Mouse (Mus musculus): ENCODE data around the gene Pax2. TPM values are rescaled to one million over a fixed set of nuclear protein-coding genes. Genes with fewer than 3 reads are reported as not detected.

The Pax2 gene
- polyA plus RNA-seq, 1 experiment from 2014 or later, result not detected

DNA sequence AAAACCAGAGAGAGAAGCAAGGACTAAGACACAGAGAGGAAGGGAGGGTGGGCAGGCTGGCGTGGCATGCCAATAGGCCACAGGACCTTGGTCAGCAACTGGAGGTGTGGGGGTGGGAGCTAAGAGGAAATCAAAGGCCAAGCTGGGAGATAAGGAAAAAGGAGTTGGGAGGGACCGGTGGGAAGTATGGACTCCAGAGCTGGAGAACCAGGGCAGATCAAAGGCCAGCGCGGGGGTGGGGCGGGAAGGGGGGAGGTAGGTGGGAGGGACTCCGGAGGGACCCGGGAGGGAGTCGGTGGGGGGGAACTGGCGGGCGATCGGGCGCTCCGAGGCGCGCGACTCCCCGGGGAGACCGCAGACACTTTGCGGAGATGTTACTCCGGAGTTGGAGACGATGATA, 21.7 kb upstream of the Pax2 start:
- no peak overlapping the region for H3K9ac ChIP-seq (ENCODE audit: low read length)
- H3K4me1 ChIP-seq (ENCODE audit: control insufficient read depth, insufficient read depth, low read length), result no peaks in the 10 kb centered on the region
- H3K4me3 ChIP-seq (replicated peaks; ENCODE audit: low read length), result no peak overlapping the region
- no peaks in the 10 kb centered on the region for H3K9me3 ChIP-seq (replicated peaks; ENCODE audit: control insufficient read depth, low read length)
- ATAC-seq (ENCODE audit: insufficient read depth, low FRiP score), result no peak
- 2% methylated on average over 21 of the region's 21 CpGs for WGBS
- no peak overlapping the region for H3K27ac ChIP-seq (ENCODE audit: low read length)
- no peaks in the 10 kb centered on the region for H3K36me3 ChIP-seq (ENCODE audit: control insufficient read depth, insufficient read depth, low read length)
- H3K27me3 ChIP-seq (ENCODE audit: control insufficient read depth, insufficient read depth, low read length), result peaks cover 92% of the 10 kb centered on the region
- no peak overlapping the region for H3K4me2 ChIP-seq (ENCODE audit: low read depth, low read length)

GRCm38 (mm10) chr19:44734682-44735081, 21.2 kb upstream of the Pax2 start:
- Histone ChIP-seq H3K27ac (ENCODE audit: low read length) (no peak overlapping the region), H3K4me1 (ENCODE audit: control insufficient read depth, insufficient read depth, low read length) (no peaks in the 10 kb centered on the region), H3K4me3 (replicated peaks; ENCODE audit: low read length) (no peak overlapping the region), H3K36me3 (ENCODE audit: control insufficient read depth, insufficient read depth, low read length) (no peaks in the 10 kb centered on the region), H3K4me2 (ENCODE audit: low read depth, low read length) (0 out of 2 replicates have a peak overlapping the region, but pooled peaks have one; percentile 12), H3K9ac (ENCODE audit: low read length) (no peak overlapping the region), H3K9me3 (replicated peaks; ENCODE audit: control insufficient read depth, low read length) (no peaks in the 10 kb centered on the region; the same call in 1 of the 2 replicates), H3K27me3 (ENCODE audit: control insufficient read depth, insufficient read depth, low read length) (peaks cover 94% of the 10 kb centered on the region)
- no peak for ATAC-seq (ENCODE audit: insufficient read depth, low FRiP score)
- under 1% methylated on average over 32 of the region's 33 CpGs for WGBS

GRCm38 (mm10) chr19:44740300-44740699, 15.5 kb upstream of the Pax2 start:
- ATAC-seq (ENCODE audit: insufficient read depth, low FRiP score), result no peak
- Histone ChIP-seq H3K9me3 (replicated peaks; ENCODE audit: control insufficient read depth, low read length) (no peaks in the 10 kb centered on the region; the same call in 1 of the 2 replicates), H3K27me3 (ENCODE audit: control insufficient read depth, insufficient read depth, low read length) (peaks cover 87% of the 10 kb centered on the region), H3K4me3 (replicated peaks; ENCODE audit: low read length) (no peak overlapping the region), H3K4me2 (ENCODE audit: low read depth, low read length) (no peak overlapping the region), H3K36me3 (ENCODE audit: control insufficient read depth, insufficient read depth, low read length) (no peaks in the 10 kb centered on the region), H3K9ac (ENCODE audit: low read length) (no peak overlapping the region), H3K4me1 (ENCODE audit: control insufficient read depth, insufficient read depth, low read length) (peaks cover 11% of the 10 kb centered on the region), H3K27ac (ENCODE audit: low read length) (no peak overlapping the region)
- WGBS, result 3% methylated on average over 16 of the region's 16 CpGs

GRCm38 (mm10) chr19:44741091-44741763, 14.6 kb upstream of the Pax2 start:
- no peak for ATAC-seq (ENCODE audit: insufficient read depth, low FRiP score)
- Histone ChIP-seq H3K4me1 (ENCODE audit: control insufficient read depth, insufficient read depth, low read length) (peaks cover 11% of the 10 kb centered on the region), H3K4me2 (ENCODE audit: low read depth, low read length) (peak overlapping the region; percentile 48), H3K27me3 (ENCODE audit: control insufficient read depth, insufficient read depth, low read length) (peaks cover 89% of the 10 kb centered on the region), H3K27ac (ENCODE audit: low read length) (no peak overlapping the region), H3K9ac (ENCODE audit: low read length) (no peak overlapping the region), H3K9me3 (replicated peaks; ENCODE audit: control insufficient read depth, low read length) (no peaks in the 10 kb centered on the region; the same call in 1 of the 2 replicates), H3K36me3 (ENCODE audit: control insufficient read depth, insufficient read depth, low read length) (no peaks in the 10 kb centered on the region), H3K4me3 (replicated peaks; ENCODE audit: low read length) (peak overlapping the region; percentile 25)
- WGBS, result under 1% methylated on average over 48 of the region's 48 CpGs

DNA sequence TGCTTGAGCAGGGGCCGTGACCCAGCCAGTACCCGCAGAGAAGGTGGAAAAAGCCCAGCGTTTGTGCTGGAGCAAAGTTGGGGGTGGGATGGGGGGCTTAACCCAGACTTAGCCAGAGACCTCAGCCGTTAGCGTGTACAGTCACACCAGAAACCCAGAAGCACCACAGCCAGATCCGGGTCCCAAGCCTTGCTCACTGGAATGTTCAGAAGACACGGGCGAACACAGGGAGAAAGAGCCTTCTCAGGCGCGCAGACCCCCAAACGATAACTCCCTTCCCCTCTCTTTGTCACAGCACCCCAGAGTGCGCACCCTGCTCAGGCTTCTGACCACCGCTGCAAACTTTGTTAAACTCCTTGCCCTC, 14.1 kb upstream of the Pax2 start:
- ATAC-seq (ENCODE audit: insufficient read depth, low FRiP score), result no peak; the same call in 1 of the 2 replicates
- no peaks in the 10 kb centered on the region for H3K36me3 ChIP-seq (ENCODE audit: control insufficient read depth, insufficient read depth, low read length)
- H3K4me2 ChIP-seq (ENCODE audit: low read depth, low read length), result peak overlapping the region; percentile 48
- H3K9ac ChIP-seq (ENCODE audit: low read length), result no peak overlapping the region
- peaks cover 89% of the 10 kb centered on the region for H3K27me3 ChIP-seq (ENCODE audit: control insufficient read depth, insufficient read depth, low read length)
- H3K4me3 ChIP-seq (replicated peaks; ENCODE audit: low read length), result peak overlapping the region; percentile 25
- H3K27ac ChIP-seq (ENCODE audit: low read length), result no peak overlapping the region
- WGBS, result under 1% methylated on average over 13 of the region's 13 CpGs
- peaks cover 11% of the 10 kb centered on the region for H3K4me1 ChIP-seq (ENCODE audit: control insufficient read depth, insufficient read depth, low read length)
- H3K9me3 ChIP-seq (replicated peaks; ENCODE audit: control insufficient read depth, low read length), result no peaks in the 10 kb centered on the region; the same call in 1 of the 2 replicates

- Histone ChIP-seq H3K9ac (ENCODE audit: low read length) (no peak overlapping the region), H3K27me3 (ENCODE audit: control insufficient read depth, insufficient read depth, low read length) (peaks cover 88% of the 10 kb centered on the region), H3K4me1 (ENCODE audit: control insufficient read depth, insufficient read depth, low read length) (peaks cover 11% of the 10 kb centered on the region), H3K9me3 (replicated peaks; ENCODE audit: control insufficient read depth, low read length) (no peaks in the 10 kb centered on the region; the same call in 1 of the 2 replicates), H3K36me3 (ENCODE audit: control insufficient read depth, insufficient read depth, low read length) (no peaks in the 10 kb centered on the region), H3K4me2 (ENCODE audit: low read depth, low read length) (peak overlapping the region; percentile 48; the same call in 1 of the 2 replicates), H3K27ac (ENCODE audit: low read length) (no peak overlapping the region), H3K4me3 (replicated peaks; ENCODE audit: low read length) (no peak overlapping the region)
- no peak for ATAC-seq (ENCODE audit: insufficient read depth, low FRiP score)
- WGBS, result 3% methylated on average over 22 of the region's 22 CpGs
Observed at GRCm38 (mm10) chr19:44742131-44743020, 13.5 kb upstream of the Pax2 start.

DNA sequence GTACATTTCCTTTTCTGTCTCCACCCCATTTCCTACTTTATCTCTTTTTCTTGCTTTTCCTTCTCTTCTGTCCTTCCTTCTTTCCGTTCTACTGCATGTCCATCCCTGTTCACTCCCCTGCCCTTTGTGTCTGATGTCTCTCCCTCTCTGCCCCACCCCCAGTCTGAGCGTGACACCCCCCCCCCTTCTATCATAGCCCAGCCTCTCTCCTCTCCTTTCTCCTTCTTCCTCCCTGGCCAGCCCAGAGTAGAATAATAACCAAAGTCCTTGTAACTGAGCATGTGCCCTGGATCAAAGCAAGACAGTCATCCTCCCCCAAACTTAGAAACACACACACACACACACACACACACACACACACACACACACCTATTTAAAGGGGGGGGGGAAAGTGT, 12.8 kb upstream of the Pax2 start:
- H3K27ac ChIP-seq (ENCODE audit: low read length), result no peak overlapping the region
- H3K9ac ChIP-seq (ENCODE audit: low read length), result no peak overlapping the region
- H3K27me3 ChIP-seq (ENCODE audit: control insufficient read depth, insufficient read depth, low read length), result peaks cover 89% of the 10 kb centered on the region
- 0% methylated on average over 2 of the region's 2 CpGs for WGBS
- H3K9me3 ChIP-seq (replicated peaks; ENCODE audit: control insufficient read depth, low read length), result no peaks in the 10 kb centered on the region; the same call in 1 of the 2 replicates
- H3K4me2 ChIP-seq (ENCODE audit: low read depth, low read length), result no peak overlapping the region
- H3K4me3 ChIP-seq (replicated peaks; ENCODE audit: low read length), result no peak overlapping the region
- no peak for ATAC-seq (ENCODE audit: insufficient read depth, low FRiP score)
- peaks cover 11% of the 10 kb centered on the region for H3K4me1 ChIP-seq (ENCODE audit: control insufficient read depth, insufficient read depth, low read length)
- H3K36me3 ChIP-seq (ENCODE audit: control insufficient read depth, insufficient read depth, low read length), result no peaks in the 10 kb centered on the region

GRCm38 (mm10) chr19:44743961-44744520, 11.8 kb upstream of the Pax2 start:
- no peak overlapping the region for H3K27ac ChIP-seq (ENCODE audit: low read length)
- no peaks in the 10 kb centered on the region for H3K36me3 ChIP-seq (ENCODE audit: control insufficient read depth, insufficient read depth, low read length)
- H3K27me3 ChIP-seq (ENCODE audit: control insufficient read depth, insufficient read depth, low read length), result peaks cover 89% of the 10 kb centered on the region
- H3K4me3 ChIP-seq (replicated peaks; ENCODE audit: low read length), result no peak overlapping the region
- ATAC-seq (ENCODE audit: insufficient read depth, low FRiP score), result no peak
- peaks cover 11% of the 10 kb centered on the region for H3K4me1 ChIP-seq (ENCODE audit: control insufficient read depth, insufficient read depth, low read length)
- WGBS, result 3% methylated on average over 2 of the region's 2 CpGs
- H3K4me2 ChIP-seq (ENCODE audit: low read depth, low read length), result no peak overlapping the region
- no peaks in the 10 kb centered on the region; the same call in 1 of the 2 replicates for H3K9me3 ChIP-seq (replicated peaks; ENCODE audit: control insufficient read depth, low read length)
- H3K9ac ChIP-seq (ENCODE audit: low read length), result no peak overlapping the region

DNA sequence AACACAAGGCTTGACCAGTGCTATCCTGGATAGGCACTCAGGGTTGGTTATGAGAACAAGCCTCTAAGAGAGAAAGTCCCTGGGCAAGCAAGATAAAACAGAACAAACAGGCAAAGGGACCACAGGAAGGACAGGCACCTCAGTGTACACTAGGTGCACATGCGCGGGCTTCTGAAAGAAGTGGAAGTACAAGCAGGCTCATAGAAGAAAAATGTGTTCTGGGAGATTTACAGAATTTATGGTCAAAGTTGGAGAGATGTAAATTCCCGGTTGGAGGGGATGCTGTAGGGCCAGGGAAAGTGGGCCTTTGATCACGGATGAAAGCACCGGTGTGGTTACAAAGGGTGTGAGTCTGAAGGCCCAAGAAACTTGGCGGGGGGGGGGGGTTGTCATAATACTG, 10.1 kb upstream of the Pax2 start:
- no peak overlapping the region for H3K9ac ChIP-seq (ENCODE audit: low read length)
- WGBS, result 4% methylated on average over 6 of the region's 6 CpGs
- H3K4me2 ChIP-seq (ENCODE audit: low read depth, low read length), result no peak overlapping the region
- ATAC-seq (ENCODE audit: insufficient read depth, low FRiP score), result no peak
- H3K36me3 ChIP-seq (ENCODE audit: control insufficient read depth, insufficient read depth, low read length), result no peaks in the 10 kb centered on the region
- no peak overlapping the region for H3K27ac ChIP-seq (ENCODE audit: low read length)
- peaks cover 11% of the 10 kb centered on the region for H3K4me1 ChIP-seq (ENCODE audit: control insufficient read depth, insufficient read depth, low read length)
- H3K9me3 ChIP-seq (replicated peaks; ENCODE audit: control insufficient read depth, low read length), result no peaks in the 10 kb centered on the region
- H3K27me3 ChIP-seq (ENCODE audit: control insufficient read depth, insufficient read depth, low read length), result peaks cover 86% of the 10 kb centered on the region
- no peak overlapping the region for H3K4me3 ChIP-seq (replicated peaks; ENCODE audit: low read length)
